Mouse (Mus musculus) neural tube, embryonic 10.5 days (tissue): Measurements from ENCODE around the gene Olfr1085.
"Not testable (repeated sequence)": the region's sequence is repeated elsewhere in the genome, so short reads cannot be mapped to it uniquely, and the experiment has no call there.

Experiments used
- DNase-seq: peaks from one replicate; pipeline ENCODE4 v3.0.0-alpha.2; 2017; ENCODE audit warnings: low spot score; ENCODE audit errors: extremely low spot score

Olfr1085 gene

GRCm38 (mm10) chr2:86661919-86662318 is at the start of gene Olfr1085:
Gene Olfr1085 (minus strand): TSS chr2:86662019.
- no peak for DNase-seq

DNA sequence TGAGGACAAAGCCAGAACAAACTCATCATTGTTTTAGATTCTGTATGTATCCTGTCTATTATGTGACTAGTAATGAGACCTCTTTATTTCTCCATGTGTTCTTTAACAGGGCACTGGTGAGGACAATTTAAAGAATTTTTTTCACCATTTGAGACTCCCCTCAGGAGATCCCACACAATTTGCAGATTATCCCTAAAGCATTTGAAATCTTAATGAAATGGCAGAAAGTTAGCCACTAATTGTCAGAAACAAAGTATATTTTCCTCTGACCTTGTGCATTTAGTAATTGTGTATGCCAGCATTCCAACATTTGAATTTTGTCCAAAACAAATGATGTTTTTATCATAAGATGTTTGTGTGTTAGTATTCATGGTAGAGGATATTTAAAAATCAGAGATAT is 36.5 kb upstream of the Olfr1085 start, which contains the start of gene Olfr1087:
Gene Olfr1087, minus strand, starts transcription at position 101 of the 400 bp plus-strand sequence.
- DNase-seq, result no peak

DNA sequence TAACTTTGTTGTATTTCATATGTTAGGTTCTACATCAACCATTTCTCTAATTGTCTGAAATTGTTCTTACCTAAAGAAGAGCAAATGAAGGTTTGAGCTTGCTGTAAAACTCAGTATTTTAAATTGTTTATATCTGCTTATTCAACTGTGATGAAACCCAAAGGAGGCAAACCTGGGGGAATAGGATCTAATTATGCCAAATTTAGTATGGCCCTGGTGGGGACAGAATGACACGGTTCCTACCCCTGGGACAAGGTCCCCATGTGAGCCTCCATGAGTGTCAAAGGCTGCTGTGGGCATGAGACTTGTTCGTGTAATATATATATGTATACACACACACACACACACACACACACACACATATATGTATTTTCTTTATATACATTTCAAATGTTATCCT is 18.2 kb upstream of the Olfr1085 start, which contains the start of gene Olfr1086:
Gene Olfr1086, minus strand, starts transcription at position 101 of the 400 bp plus-strand sequence.
- no peak for DNase-seq

DNA sequence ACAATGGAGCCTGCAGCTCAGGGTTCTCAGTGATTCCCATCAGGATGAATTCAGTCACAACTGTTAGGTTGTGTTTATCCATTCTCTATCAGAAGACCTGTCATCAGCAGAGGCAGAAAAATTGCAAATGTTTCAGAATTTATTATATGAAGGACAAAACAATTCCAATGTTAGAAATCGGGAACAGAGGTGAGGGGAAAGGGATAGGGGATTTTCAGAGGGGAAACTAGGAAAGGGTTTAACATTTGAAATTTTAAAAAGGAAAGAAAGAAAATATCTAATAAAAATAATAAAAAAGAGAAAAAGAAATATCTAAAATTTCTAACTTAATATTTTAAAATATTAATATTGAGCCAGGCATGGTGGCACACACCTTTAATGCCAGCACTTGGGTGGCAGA is 22.2 kb downstream of the Olfr1085 start, which contains the start of gene Olfr1084:
Gene Olfr1084, minus strand, starts transcription at position 101 of the 400 bp plus-strand sequence.
- DNase-seq, result not testable (repeated sequence)
